12 mouse cellular contexts compared by ENCODE assay signal in the genomic region with DNA sequence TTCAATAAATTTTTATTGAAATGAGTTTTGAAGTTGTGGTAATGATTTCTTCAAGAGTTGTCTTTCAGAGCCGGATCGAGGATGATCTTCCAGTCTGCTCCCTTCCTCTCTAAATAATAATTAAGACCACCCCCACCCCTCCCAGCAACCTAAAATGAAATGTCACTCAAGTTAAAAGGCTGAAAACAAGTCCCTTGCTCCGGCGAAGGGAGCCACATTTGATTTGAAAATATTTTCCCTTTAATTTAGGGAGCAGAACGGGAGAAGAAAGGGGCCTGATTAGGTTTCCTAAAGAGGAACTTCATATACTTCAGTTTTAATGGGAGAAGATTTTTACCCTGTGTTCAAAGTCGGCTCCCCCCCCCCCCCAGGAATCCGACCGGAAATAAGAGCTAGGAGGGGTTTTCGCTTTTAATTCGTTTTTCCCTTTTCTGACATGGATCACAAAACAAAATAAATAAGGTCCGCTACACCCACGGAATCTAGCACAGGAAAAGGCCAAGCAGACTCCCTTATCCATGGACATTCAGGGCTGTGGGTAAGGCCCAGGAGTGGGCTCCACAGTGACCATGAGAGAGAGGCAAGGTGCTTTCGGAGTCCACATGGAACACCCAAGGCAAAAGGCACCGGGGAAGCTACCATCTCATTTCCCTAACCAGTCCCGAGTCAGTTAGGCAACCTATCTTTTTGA. TPM values are rescaled to one million over a fixed set of nuclear protein-coding genes. Genes with fewer than 3 reads are reported as not detected.
DNase-seq lines count a peak whose midpoint lies in the region; ATAC-seq lines count a peak whose summit lies in the region.
"Had no signal": no experiment of that assay in that cellular context is flagged by ENCODE, and none has a peak within 500 bp of the region (broad histone marks: within the 10 kb centered on the region; RNA-seq: fewer than 3 reads in every experiment).

No protein-coding gene starts in this region.

- ATAC-seq in neural tube, embryonic 15.5 days (ENCODE audit: low FRiP score) = no peak
- no peak for ATAC-seq in erythroblast, adult 5-6 weeks (replicated peaks; ENCODE audit: low FRiP score, poor library complexity, severe bottlenecking)
- ATAC-seq: forebrain, embryonic 16.5 days had no signal

- 6% methylated on average over 15 of the region's 15 CpGs for WGBS in neural tube, embryonic 15.5 days

- H3K4me1 ChIP-seq in neural tube, embryonic 15.5 days = peaks cover 12% of the 10 kb centered on the region

- H3K9me3 ChIP-seq in neural tube, embryonic 15.5 days (replicated peaks) = no peaks in the 10 kb centered on the region

- DNase-seq in adrenal gland, adult (ENCODE audit: inconsistent age in 2 of 2, low spot score in 1 of 2) = peak; percentile 67 to 89
- DNase-seq in adrenal gland, adult 8-10 months = no peak
- DNase-seq in kidney, adult 18-20 months = peak; percentile 16
- DNase-seq in kidney, adult 8-10 months = no peak
- DNase-seq in neural tube, embryonic 10.5 days (ENCODE audit: extremely low spot score, low spot score) = peak; percentile 58
- no peak for DNase-seq in c-Kit-positive CD71-positive TER-119-positive erythroid progenitor cells, embryonic 14.5 days (ENCODE audit: low spot score)

- H3K27ac ChIP-seq in neural tube, embryonic 15.5 days (replicated peaks) = no peak overlapping the region

- peaks cover 98% of the 10 kb centered on the region for H3K27me3 ChIP-seq in neural tube, embryonic 15.5 days (replicated peaks)

- no peak overlapping the region for H3K4me3 ChIP-seq in neural tube, embryonic 15.5 days (replicated peaks)

- H3K36me3 ChIP-seq in neural tube, embryonic 15.5 days = no peaks in the 10 kb centered on the region

- H3K4me2 ChIP-seq in neural tube, embryonic 15.5 days = no peak overlapping the region

- no peak overlapping the region for H3K9ac ChIP-seq in neural tube, embryonic 15.5 days (replicated peaks)

RNA-seq across cellular contexts. Expression of a gene that starts 14.4 kb away (rescaled TPM):
- 100 to 1,000 TPM; 299 to 549 (median 400) TPM for total RNA-seq in adrenal gland, adult 8-10 months (2022)
- polyA plus RNA-seq in neural tube, embryonic 15.5 days (2015; fragmentation: Nextera tagmentation; extraction: Ambion mirVana) = 4.1 and 8.4 TPM in 2 replicates
- total RNA-seq in erythroblast, adult 5-6 weeks (2015; ENCODE audit: low replicate concordance) = not detected in 2 replicates
- total RNA-seq in erythroblast, adult 5-6 weeks (2017; ENCODE audit: low replicate concordance) = not detected in 2 replicates
- total RNA-seq: megakaryocyte, adult 5-6 weeks; MEL; neutrophil, adult 5-6 weeks had no signal

Comparison
In these comparisons a context has a peak if more than half of its experiments do, and no peak if none do; other contexts are left out.
1. DNase-seq: peak in adrenal gland, adult (2 of 2), kidney, adult 18-20 months (single experiment) and neural tube, embryonic 10.5 days (single experiment); none in adrenal gland, adult 8-10 months (single experiment), kidney, adult 8-10 months (0 of 2) and c-Kit-positive CD71-positive TER-119-positive erythroid progenitor cells, embryonic 14.5 days (single experiment).
2. RNA of a gene that starts 14.4 kb away (total RNA-seq): 299 to 549 TPM in adrenal gland, adult 8-10 months; not detected in erythroblast, adult 5-6 weeks; every median in the first group is over 100 times any median in the second.